Mouse (Mus musculus): ENCODE data around the gene Mis18bp1. TPM values are rescaled to one million over a fixed set of nuclear protein-coding genes. Genes with fewer than 3 reads are reported as not detected.

Mis18bp1 gene
- polyA plus RNA-seq (2017; shearing (Covaris generic)) = 1 to 10 TPM in 1 of 2 experiments, under 1 TPM in 1; 0.95 to 1.3 TPM

DNA sequence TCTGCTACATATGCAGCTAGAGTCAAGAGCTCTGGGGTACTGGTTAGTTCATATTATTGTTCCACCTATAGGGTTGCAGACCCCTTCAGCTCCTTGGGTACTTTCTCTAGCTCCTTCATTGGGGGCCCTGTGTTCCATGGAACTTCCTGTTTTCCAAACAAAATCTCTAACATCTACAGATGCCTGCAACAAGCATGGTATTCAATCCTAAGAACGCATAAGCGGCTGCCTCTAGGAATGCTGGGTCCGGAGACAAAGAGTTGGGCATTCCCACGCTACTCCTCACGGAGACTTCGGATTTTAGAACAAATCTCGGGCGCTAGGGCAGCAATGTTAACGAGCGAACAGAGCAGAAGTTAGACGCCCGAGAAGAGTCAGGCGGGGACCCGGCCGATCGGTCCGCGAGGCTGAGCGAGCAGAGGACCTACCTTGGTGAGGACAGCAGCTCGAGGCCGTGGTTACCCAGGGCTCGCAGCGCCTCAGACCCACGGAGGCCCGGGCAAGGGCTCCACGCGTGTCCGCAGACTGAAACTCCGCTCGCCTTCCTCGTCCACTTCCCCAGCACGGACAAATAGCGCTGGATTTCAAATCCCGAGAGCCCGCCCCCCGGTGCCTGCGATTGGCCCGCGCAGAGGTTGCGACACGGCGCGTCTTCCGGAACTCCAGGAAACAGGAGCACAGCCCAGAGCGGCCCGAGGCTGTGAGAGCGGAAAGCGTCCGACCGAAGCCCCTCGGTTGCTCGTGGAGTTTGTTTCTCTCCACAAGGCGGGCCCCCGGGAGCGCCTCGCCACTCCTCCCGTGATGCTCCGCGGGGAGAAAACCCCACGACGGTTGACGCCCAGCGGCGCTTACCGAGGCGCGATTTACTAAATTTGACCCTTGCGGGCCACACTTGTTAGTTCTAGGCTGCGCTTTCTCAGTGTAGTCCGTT lies at the start of gene Mis18bp1:
Gene Mis18bp1, minus strand, starts transcription at position 584 of the 931 bp plus-strand sequence.

Other genes with a start within 250 kb of the Mis18bp1 start
- 10 to 100 TPM; 20.6 to 20.8 TPM for gene Klhl28, start 207.1 kb downstream of the Mis18bp1 start, polyA plus RNA-seq (2017; shearing (Covaris generic))
- 10 to 100 TPM; 39.7 to 40.4 TPM for gene Togaram1, start 206.8 kb downstream of the Mis18bp1 start, polyA plus RNA-seq (2017; shearing (Covaris generic))
- 10 to 100 TPM; 75.2 to 99.5 TPM for gene Prpf39, start 136.3 kb downstream of the Mis18bp1 start, polyA plus RNA-seq (2017; shearing (Covaris generic))
- gene Fkbp3, start 98.6 kb downstream of the Mis18bp1 start, polyA plus RNA-seq (2017; shearing (Covaris generic)) = 100 to 1,000 TPM; 236 to 254 TPM
- gene Fancm, start 97.0 kb downstream of the Mis18bp1 start, polyA plus RNA-seq (2017; shearing (Covaris generic)) = 10 to 100 TPM; 10.5 to 11.8 TPM
- gene Wdr20rt, start 52.9 kb upstream of the Mis18bp1 start, polyA plus RNA-seq (2017; shearing (Covaris generic)) = under 1 TPM in 1 of 2 experiments, not detected in 1; 0.10 TPM

All from inflammation-experienced regulatory T-cells (primary cell).